Mouse (Mus musculus) 416B (cell line): ENCODE measurements around the gene Olfr77.

Experiments used
- DNase-seq: peaks from one replicate; pipeline ENCODE4 v3.0.0; 2011; ENCODE audit warnings: low read depth

Gene Olfr77

DNA sequence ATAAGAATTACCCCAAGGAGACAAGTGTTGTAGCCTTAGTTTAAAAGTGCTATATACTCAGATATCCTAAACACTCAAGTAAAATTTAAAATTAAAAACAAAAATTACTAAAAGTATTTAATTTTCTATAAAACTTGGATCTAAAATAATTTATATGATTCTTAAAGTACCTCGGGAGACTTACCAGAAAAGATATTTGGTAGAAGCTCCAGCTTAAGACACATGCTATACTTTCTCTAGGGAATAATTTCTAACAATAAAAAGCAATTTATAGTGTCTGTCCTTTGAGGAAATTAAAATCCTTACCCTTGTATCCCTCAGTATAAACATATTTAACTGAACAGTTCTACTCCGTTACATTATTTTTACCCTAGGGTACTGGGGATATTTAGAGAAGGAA is at the start of gene Olfr77:
TSS of gene Olfr77 (plus strand) at position 301 of the 400 bp plus-strand sequence.
- no peak for DNase-seq

DNA sequence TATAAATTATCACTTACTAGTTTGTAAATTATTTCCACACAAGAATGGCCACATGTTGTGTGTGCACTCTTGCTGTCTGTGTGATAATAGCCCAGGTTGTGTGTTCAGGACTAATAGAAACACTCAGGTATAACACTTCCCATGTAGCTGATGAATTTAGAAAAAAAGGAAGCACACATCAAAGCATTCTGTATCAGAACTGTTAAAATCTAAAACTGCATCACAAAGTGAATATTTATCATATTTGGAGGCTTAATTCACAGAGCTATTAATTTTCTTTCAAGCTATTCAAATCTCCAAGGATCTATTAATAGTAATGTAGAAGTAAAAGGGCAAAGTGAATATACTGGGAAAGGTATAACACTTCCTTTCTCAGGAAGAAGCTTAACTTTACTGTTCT is 28.8 kb upstream of the Olfr77 start, which contains the start of gene Olfr862:
TSS of gene Olfr862 (minus strand) at position 101 of the 400 bp plus-strand sequence.
- no peak for DNase-seq

DNA sequence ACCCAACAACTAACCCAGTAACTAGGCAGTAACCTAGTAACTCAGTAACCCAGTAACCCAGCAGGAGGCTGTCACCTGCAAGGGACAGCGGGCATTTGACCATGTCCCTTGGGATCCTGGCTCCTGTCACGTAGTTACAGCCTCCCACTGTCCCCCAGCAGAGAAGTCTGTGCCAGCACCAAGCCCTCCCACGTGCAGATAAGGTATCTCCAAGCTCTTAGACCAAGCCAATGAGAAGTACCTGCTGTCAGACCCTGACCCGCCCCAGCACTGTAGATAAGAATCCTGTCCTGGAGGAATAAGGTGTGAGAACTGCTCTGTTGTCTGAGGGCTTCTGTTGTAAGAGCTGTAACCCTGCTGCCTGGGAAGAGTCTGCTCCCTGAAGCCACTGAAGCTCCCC is 5.5 kb upstream of the Olfr77 start:
- DNase-seq = no peak
